Mouse (Mus musculus) layer of hippocampus, adult 18-20 months (tissue): ENCODE data around the gene Gm14190. TPM values are rescaled to one million over a fixed set of nuclear protein-coding genes. Genes with fewer than 3 reads are reported as not detected.
A peak's percentile ranks its signal among the peaks of the same experiment; 100 is the strongest.
"Not testable (repeated sequence)": the region's sequence is repeated elsewhere in the genome, so short reads cannot be mapped to it uniquely, and the experiment has no call there.

Source experiments
- DNase-seq, 2 experiments: peaks; one replicate each; pipeline ENCODE4 v3.0.0; 2022; ENCODE audit warnings: low spot score in 2 of 2
- long read RNA-seq: library from polyadenylated mRNA; stranded (forward); transcript quantifications from one replicate; pipeline ENCODE4 v2.0.0, GENCODE M21; 2021
- total RNA-seq, 2 experiments: library from RNA; stranded (reverse); gene quantifications; 2 replicates each; pipeline ENCODE4 v1.2.3; 2021

The Gm14190 gene
- not detected for total RNA-seq
- long read RNA-seq = 0 reads

GRCm38 (mm10) chr11:99690463-99690862 lies at the start of gene Gm14190:
Gene Gm14190 (minus strand): TSS chr11:99690740.
- no peak for DNase-seq

DNA sequence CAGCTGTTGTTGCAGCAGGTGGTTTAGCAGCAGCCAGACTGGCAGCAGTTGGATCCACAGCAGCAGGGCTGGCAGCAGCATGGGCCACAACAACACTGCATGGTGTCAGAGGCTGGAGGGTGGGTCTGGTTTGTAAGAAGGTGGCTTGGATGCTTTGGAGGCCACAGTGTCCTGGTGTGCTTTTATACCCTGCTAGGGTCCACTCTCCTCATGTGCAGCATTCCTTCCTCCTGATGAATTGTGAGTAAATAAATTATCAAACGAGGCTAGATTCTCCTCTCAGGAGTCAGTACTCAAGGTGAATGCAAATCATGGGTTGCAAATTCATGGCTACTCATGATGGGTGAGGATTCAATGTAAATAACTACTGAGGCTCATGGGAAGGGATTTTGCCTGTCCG lies 43.6 kb upstream of the Gm14190 start, which contains the start of gene Gm14180:
TSS of gene Gm14180 (minus strand) at position 101 of the 400 bp plus-strand sequence.
- no peak for DNase-seq

GRCm38 (mm10) chr11:99724061-99724460 lies 33.5 kb upstream of the Gm14190 start:
- no peak for DNase-seq

GRCm38 (mm10) chr11:99718759-99719158 lies 28.2 kb upstream of the Gm14190 start:
- DNase-seq = no peak

DNA sequence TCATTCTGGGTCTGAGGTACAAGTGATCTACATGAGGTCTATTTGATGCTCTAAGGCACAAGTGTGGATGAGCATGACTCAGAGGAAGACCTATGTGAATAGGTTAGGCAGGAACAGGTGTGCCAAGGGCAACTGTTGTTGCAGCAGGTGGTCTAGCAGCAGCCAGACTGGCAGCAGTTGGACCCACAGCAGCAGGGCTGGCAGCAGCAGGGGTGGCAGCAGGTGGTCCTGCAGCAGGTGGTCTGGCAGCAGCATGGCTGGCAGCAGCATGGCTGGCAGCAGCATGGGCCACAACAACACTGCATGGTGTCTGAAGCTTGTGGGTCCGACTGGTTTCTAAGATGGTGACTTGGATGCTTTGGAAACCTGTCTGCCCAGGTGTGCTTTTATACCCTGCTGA lies 5.3 kb downstream of the Gm14190 start:
- not testable (repeated sequence) for DNase-seq

GRCm38 (mm10) chr11:99683481-99683880 lies 7.1 kb downstream of the Gm14190 start:
- no peak for DNase-seq

GRCm38 (mm10) chr11:99665860-99666259 lies 24.7 kb downstream of the Gm14190 start, which contains the start of gene Krtap4-6:
Gene Krtap4-6 (minus strand): TSS chr11:99665960.
- DNase-seq = no peak

DNA sequence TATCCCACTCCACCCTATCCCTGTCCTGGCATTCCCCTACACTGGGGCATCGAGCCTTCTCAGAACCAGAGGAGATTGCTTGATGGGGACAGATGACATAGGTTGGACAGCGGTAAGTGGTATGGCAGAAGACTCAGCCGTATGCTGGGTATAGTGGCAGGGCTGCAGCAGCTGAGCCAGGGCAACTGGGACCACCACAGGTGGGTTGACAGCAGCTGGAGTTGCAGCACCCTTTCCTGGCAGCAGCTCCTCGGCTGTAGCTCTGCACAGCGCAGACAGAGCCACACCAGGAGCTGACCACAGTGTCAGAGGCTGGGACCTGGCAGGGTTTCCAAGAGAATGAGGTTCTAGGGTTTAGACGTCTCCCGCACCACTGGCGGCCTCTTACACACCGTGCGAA lies 27.7 kb downstream of the Gm14190 start:
- DNase-seq = no peak

DNA sequence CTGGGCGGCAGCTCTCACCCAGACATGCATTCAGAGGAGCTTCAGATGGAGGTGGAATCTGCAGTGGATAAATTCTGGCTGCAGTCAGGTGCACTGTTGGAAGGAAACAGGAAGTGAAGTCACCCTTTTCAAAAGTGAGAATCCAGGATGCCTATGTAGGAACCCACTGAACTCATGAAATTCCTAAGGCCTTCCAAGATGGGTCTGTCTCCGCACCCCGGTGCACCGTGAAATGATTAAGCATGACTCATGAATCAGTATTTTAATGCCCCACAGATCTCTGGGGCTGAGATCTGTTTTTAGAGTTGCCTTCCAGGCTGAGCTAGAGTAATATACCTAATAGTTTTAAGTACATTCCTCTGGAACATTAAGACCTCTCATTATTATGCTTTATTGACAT lies 31.3 kb downstream of the Gm14190 start:
- no peak for DNase-seq

DNA sequence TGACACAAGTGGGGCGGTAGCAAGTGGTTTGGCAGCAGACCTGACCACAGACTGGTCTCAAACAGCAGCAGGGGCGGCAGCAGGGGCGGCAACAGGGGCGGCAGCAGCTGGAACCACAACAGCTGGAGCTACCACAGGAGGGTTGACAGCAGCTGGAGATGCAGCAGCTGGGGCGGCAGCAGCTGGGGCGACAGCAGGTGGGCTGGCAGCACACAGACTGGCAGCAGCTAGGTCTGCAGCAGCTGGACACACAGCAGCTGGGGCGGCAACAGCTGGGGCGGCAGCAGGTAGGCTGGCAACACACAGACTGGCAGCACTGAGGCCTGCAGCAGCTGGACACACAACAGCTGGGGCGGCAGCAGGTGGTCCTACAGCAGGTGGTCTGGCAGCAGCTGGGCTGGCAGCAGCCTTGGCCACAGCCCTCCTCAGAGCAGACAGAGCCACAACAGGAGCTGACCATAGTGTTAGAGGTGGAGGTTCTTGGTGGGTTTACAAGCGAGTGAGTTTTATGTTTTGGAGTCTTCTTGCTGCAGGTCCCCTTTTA lies 32.0 kb downstream of the Gm14190 start, which contains the start of gene Gm11563:
TSS of gene Gm11563 (minus strand) at position 494 of the 544 bp plus-strand sequence.
- not testable (repeated sequence) for DNase-seq

GRCm38 (mm10) chr11:99657051-99657450 lies 33.5 kb downstream of the Gm14190 start:
- no peak for DNase-seq

GRCm38 (mm10) chr11:99650136-99650535 lies 40.4 kb downstream of the Gm14190 start, which contains the start of gene Gm11555:
Gene Gm11555 (minus strand): TSS chr11:99650236.
- DNase-seq = no peak

GRCm38 (mm10) chr11:99646444-99646843 lies 44.1 kb downstream of the Gm14190 start:
- DNase-seq = peak in 1 of 2 experiments; percentile 2

GRCm38 (mm10) chr11:99644351-99644750 lies 46.2 kb downstream of the Gm14190 start:
- peak in 1 of 2 experiments; percentile 47 for DNase-seq

- DNase-seq = not testable (repeated sequence)
Measured at GRCm38 (mm10) chr11:99643635-99644139, 46.9 kb downstream of the Gm14190 start, which contains the start of gene Krtap4-7. Gene Krtap4-7 (minus strand): TSS chr11:99644089.

- DNase-seq = no peak
Measured at GRCm38 (mm10) chr11:99640926-99641325, 49.6 kb downstream of the Gm14190 start.

Other genes starting within 250 kb of the Gm14190 start
- not detected for gene Krt23, start 197.6 kb downstream of the Gm14190 start, total RNA-seq
- gene Krt39, start 169.4 kb downstream of the Gm14190 start, total RNA-seq = not detected
- gene Krt40, start 147.6 kb downstream of the Gm14190 start, total RNA-seq = not detected
- gene Krtap3-3, start 139.9 kb downstream of the Gm14190 start, total RNA-seq = not detected
- gene Krtap3-2, start 133.9 kb downstream of the Gm14190 start, total RNA-seq = not detected
- gene Gm11939, start 131.3 kb downstream of the Gm14190 start, total RNA-seq = not detected
- not detected for gene Krtap3-1, start 124.1 kb downstream of the Gm14190 start, total RNA-seq
- gene Krtap1-5, start 109.7 kb downstream of the Gm14190 start, total RNA-seq = not detected
- not detected for gene Krtap1-4, start 107.1 kb downstream of the Gm14190 start, total RNA-seq
- not detected for gene Krtap1-3, start 99.4 kb downstream of the Gm14190 start, total RNA-seq
- not detected for gene Krtap9-3, start 92.6 kb downstream of the Gm14190 start, total RNA-seq
- gene Gm11938, start 87.4 kb downstream of the Gm14190 start, total RNA-seq = not detected
- gene Gm11937, start 80.6 kb downstream of the Gm14190 start, total RNA-seq = not detected
- not detected for gene Krtap2-4, start 75.9 kb downstream of the Gm14190 start, total RNA-seq
- gene Gm11562, start 70.3 kb downstream of the Gm14190 start, total RNA-seq = not detected
- gene Krtap4-1, start 62.5 kb downstream of the Gm14190 start, total RNA-seq = not detected
- not detected for gene Krtap4-2, start 55.7 kb downstream of the Gm14190 start, total RNA-seq
- gene Krtap4-7, start 46.7 kb downstream of the Gm14190 start, total RNA-seq = not detected
- gene Gm11555, start 40.5 kb downstream of the Gm14190 start, total RNA-seq = not detected
- gene Gm11563, start 31.8 kb downstream of the Gm14190 start, total RNA-seq = not detected
- gene Krtap4-6, start 24.8 kb downstream of the Gm14190 start, total RNA-seq = not detected
- not detected for gene Gm14180, start 43.5 kb upstream of the Gm14190 start, total RNA-seq
- not detected for gene Gm11595, start 82.2 kb upstream of the Gm14190 start, total RNA-seq
- not detected for gene Krtap4-8, start 90.0 kb upstream of the Gm14190 start, total RNA-seq
- not detected for gene Krtap4-9, start 94.5 kb upstream of the Gm14190 start, total RNA-seq
- gene Gm11596, start 102.7 kb upstream of the Gm14190 start, total RNA-seq = not detected
- not detected for gene Gm11569, start 108.2 kb upstream of the Gm14190 start, total RNA-seq
- gene Gm11554, start 113.7 kb upstream of the Gm14190 start, total RNA-seq = not detected
- not detected for gene Krtap4-13, start 119.2 kb upstream of the Gm14190 start, total RNA-seq
- not detected for gene Gm11564, start 124.9 kb upstream of the Gm14190 start, total RNA-seq
- not detected for gene 2300003K06Rik, start 147.3 kb upstream of the Gm14190 start, total RNA-seq
- gene Krtap4-16, start 160.9 kb upstream of the Gm14190 start, total RNA-seq = not detected
- not detected for gene Gm11568, start 167.2 kb upstream of the Gm14190 start, total RNA-seq
- not detected for gene Gm11559, start 173.7 kb upstream of the Gm14190 start, total RNA-seq
- gene Krtap9-1, start 182.6 kb upstream of the Gm14190 start, total RNA-seq = not detected
- gene Gm11567, start 188.4 kb upstream of the Gm14190 start, total RNA-seq = not detected
- gene Krtap31-1, start 217.2 kb upstream of the Gm14190 start, total RNA-seq = not detected
- gene Gm11565, start 224.0 kb upstream of the Gm14190 start, total RNA-seq = not detected
- gene Krtap31-2, start 245.6 kb upstream of the Gm14190 start, total RNA-seq = not detected